Mouse (Mus musculus): ENCODE measurements around the gene Grin3b. TPM values are rescaled to one million over a fixed set of nuclear protein-coding genes. Genes with fewer than 3 reads are reported as not detected.

Gene Grin3b
- polyA plus RNA-seq (2014; fragmentation: Illumina TruSeq; extraction: RNeasy Lipid Tissue Mini Kit (QIAGEN cat#74804); ENCODE audit: low read depth, low replicate concordance): not detected

DNA sequence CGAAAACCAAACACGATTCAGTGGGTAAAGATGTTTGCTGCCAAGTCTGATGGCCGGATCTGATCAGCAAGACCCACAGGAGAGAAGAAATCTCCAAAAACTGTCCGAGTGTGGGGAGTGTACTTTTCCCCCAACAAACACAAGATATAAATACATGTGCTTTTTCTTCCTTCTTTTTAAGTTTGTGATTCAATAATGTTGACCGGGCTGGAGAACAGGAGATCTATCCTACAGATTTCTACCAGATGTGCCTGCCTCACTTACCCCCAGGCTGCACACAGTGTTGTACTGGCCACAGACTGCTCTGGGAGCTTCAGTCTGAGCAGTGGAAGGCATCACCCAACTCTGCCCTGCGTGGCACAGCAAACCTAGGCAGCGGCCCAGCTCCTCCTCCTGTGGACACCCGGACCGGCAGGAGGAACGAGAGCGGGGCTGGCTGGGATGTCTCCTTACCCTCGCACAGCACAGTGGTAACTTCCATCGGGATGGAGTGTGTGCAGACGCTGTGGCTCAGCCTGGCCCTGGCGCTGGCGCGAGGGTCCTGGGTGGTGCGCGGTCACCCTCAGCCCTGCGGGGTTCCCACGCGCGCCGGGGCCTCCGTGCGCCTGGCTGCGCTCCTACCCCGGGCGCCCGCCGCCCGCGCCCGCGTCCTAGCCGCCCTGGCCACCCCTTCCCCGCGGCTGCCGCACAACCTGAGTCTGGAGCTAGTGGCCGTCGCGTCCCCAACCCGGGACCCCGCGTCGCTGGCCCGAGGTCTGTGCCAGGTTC, at the start of gene Grin3b:
Gene Grin3b (plus strand): TSS at position 301 of the 768 bp plus-strand sequence.

DNA sequence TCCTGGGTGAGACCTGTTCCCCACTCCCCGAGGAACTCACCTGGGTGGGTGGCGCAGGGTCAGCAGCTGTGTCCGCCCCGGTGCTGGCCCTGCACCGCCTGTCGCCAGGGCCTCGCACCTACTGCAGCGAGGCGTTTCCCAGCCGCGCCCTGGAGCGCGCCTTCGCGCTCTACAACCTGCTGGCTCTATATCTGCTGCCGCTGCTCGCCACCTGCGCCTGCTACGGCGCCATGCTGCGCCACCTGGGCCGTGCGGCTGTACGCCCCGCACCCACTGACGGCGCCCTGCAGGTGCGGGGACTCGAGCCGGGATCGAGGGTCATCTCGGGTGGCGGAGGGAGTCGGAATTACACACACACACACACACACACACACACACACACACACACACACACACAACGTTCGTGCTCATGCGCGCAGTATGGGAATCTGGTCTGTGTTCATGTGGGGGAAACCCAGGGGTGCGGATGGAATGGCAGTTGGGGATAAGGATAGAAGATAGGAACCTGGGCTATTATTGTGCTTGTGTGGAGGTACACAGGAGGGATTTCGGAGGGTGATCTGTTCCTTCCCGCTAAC, 49.5 kb upstream of the Grin3b start, which contains the start of gene R3hdm4:
Gene R3hdm4 (minus strand): TSS at position 251 of the 578 bp plus-strand sequence.

GRCm38 (mm10) chr10:79926491-79927323, 43.8 kb upstream of the Grin3b start, which contains the start of gene Arid3a:
Gene Arid3a, plus strand, starts transcription at chr10:79927043.

GRCm38 (mm10) chr10:79959847-79960601, 10.5 kb upstream of the Grin3b start, which contains the start of gene Wdr18:
Gene Wdr18, plus strand, starts transcription at chr10:79960152.

GRCm38 (mm10) chr10:79984195-79984816, 13.8 kb downstream of the Grin3b start, which contains the start of gene Tmem259:
Gene Tmem259, minus strand, starts transcription at chr10:79984330.

DNA sequence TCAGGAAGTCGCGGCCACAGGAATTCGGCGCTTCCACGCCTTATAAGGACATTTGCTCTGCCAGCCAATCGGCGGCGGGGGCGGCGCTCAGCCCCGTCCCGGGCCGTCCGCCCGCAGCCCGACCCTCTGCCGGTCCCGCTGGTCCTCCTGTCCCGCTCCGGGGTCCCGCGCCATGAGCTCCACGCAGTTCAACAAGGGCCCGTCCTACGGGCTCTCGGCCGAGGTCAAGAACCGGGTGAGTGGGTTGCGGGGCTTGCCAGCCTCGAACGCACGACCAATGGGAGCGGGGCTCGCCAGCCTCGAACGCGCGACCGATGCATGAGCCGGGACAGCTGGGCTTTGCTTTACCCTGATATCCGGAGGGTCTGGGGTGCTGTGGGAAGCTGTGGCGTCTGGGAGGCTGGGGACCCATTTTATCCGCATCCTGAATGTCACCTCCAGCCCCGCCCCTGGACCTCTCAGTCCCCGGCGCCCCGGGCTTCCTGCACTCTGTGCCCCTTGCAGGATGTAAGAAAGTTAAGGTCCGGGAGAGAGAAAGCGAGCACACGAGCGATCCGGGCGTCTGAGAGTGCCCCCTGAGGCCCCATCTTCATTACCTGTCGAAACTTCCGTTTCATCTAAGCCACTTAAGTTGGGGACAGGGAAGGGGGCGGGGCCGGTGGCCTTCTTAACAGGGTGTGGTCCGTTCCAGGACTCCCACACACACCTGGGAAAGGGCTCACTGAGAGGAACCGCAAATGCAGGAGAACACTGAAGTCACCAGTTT, 18.2 kb downstream of the Grin3b start, which contains the start of gene Cnn2:
Gene Cnn2 (plus strand): TSS at position 79 of the 766 bp plus-strand sequence.

DNA sequence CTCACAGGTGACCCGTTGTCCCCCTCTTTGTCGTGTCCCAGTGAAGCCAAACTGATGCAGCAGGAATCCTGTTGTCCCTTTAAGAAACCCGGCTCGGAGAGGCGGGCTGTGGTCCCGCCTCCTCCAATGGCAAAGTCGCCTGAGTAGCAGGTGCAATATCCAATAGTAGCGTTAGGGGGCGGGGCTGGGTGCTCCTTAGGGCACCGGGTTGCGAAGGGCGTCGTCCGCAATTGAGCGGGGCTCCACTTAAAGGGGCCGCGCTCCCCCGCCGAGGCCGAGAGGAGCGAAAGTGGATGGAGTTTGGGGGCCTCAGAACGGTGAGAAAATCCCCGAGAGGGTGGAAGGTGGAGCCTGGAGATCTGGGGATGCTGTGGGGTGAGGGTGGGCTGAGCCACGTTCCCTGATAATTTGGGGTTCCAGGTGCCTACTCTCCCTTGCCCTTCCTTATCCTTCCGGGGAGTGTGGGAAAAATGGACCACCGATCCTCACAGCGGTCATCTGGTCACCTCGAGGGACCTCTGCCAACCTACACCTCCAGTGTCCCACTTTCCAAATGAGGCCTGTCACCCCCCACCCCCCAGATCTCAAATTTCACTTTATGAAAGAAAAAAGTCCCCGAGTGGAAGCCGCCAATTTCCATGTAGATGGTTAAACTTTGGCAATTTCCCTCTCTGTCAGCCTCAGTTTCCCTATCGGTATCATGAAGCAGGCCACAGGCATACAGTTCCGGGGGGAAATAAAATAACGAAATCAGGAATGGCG, 25.9 kb downstream of the Grin3b start, which contains the start of gene Abca7:
Gene Abca7 (plus strand): TSS at position 223 of the 762 bp plus-strand sequence.

DNA sequence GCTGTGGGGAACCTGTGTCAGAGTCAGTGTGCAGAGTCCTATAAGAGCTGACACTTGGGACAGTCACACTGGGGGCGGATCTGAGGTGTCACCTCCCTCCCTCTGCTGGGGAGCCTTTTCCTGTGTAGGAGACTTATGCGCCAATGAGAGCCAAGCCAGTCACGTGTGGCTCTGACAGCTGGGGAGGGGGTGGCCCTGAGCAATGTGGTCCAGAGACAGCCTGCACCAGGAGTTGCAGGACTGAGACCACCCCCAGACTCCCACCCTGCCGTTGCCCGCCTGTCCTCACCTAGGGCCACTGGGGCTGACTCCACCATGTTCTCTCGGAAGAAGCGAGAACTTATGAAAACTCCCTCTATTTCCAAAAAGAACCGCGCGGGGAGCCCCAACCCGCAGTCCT, 46.0 kb downstream of the Grin3b start, which contains the start of gene Arhgap45:
Gene Arhgap45 (plus strand): TSS at position 143 of the 400 bp plus-strand sequence.

Other genes starting within 250 kb of the Grin3b start
- gene Polrmt, start 224.1 kb upstream of the Grin3b start, polyA plus RNA-seq (2014; fragmentation: Illumina TruSeq; extraction: RNeasy Lipid Tissue Mini Kit (QIAGEN cat#74804); ENCODE audit: low read depth, low replicate concordance): 4.2 TPM
- gene Fgf22, start 215.6 kb upstream of the Grin3b start, polyA plus RNA-seq (2014; fragmentation: Illumina TruSeq; extraction: RNeasy Lipid Tissue Mini Kit (QIAGEN cat#74804); ENCODE audit: low read depth, low replicate concordance): not detected
- gene Rnf126, start 203.8 kb upstream of the Grin3b start, polyA plus RNA-seq (2014; fragmentation: Illumina TruSeq; extraction: RNeasy Lipid Tissue Mini Kit (QIAGEN cat#74804); ENCODE audit: low read depth, low replicate concordance): 0.36 TPM
- 2.6 TPM for gene Fstl3, start 193.4 kb upstream of the Grin3b start, polyA plus RNA-seq (2014; fragmentation: Illumina TruSeq; extraction: RNeasy Lipid Tissue Mini Kit (QIAGEN cat#74804); ENCODE audit: low read depth, low replicate concordance)
- not detected for gene Prss57, start 179.8 kb upstream of the Grin3b start, polyA plus RNA-seq (2014; fragmentation: Illumina TruSeq; extraction: RNeasy Lipid Tissue Mini Kit (QIAGEN cat#74804); ENCODE audit: low read depth, low replicate concordance)
- gene Palm, start 177.1 kb upstream of the Grin3b start, polyA plus RNA-seq (2014; fragmentation: Illumina TruSeq; extraction: RNeasy Lipid Tissue Mini Kit (QIAGEN cat#74804); ENCODE audit: low read depth, low replicate concordance): 1.1 TPM
- 0.49 TPM for gene Misp, start 149.7 kb upstream of the Grin3b start, polyA plus RNA-seq (2014; fragmentation: Illumina TruSeq; extraction: RNeasy Lipid Tissue Mini Kit (QIAGEN cat#74804); ENCODE audit: low read depth, low replicate concordance)
- 40.9 TPM for gene Ptbp1, start 116.3 kb upstream of the Grin3b start, polyA plus RNA-seq (2014; fragmentation: Illumina TruSeq; extraction: RNeasy Lipid Tissue Mini Kit (QIAGEN cat#74804); ENCODE audit: low read depth, low replicate concordance)
- not detected for gene Prtn3, start 96.2 kb upstream of the Grin3b start, polyA plus RNA-seq (2014; fragmentation: Illumina TruSeq; extraction: RNeasy Lipid Tissue Mini Kit (QIAGEN cat#74804); ENCODE audit: low read depth, low replicate concordance)
- gene Plppr3, start 96.1 kb upstream of the Grin3b start, polyA plus RNA-seq (2014; fragmentation: Illumina TruSeq; extraction: RNeasy Lipid Tissue Mini Kit (QIAGEN cat#74804); ENCODE audit: low read depth, low replicate concordance): not detected
- not detected for gene Elane, start 84.5 kb upstream of the Grin3b start, polyA plus RNA-seq (2014; fragmentation: Illumina TruSeq; extraction: RNeasy Lipid Tissue Mini Kit (QIAGEN cat#74804); ENCODE audit: low read depth, low replicate concordance)
- gene Cfd, start 79.9 kb upstream of the Grin3b start, polyA plus RNA-seq (2014; fragmentation: Illumina TruSeq; extraction: RNeasy Lipid Tissue Mini Kit (QIAGEN cat#74804); ENCODE audit: low read depth, low replicate concordance): not detected
- gene Med16, start 61.8 kb upstream of the Grin3b start, polyA plus RNA-seq (2014; fragmentation: Illumina TruSeq; extraction: RNeasy Lipid Tissue Mini Kit (QIAGEN cat#74804); ENCODE audit: low read depth, low replicate concordance): 0.20 TPM
- not detected for gene Gm26602, start 59.9 kb upstream of the Grin3b start, polyA plus RNA-seq (2014; fragmentation: Illumina TruSeq; extraction: RNeasy Lipid Tissue Mini Kit (QIAGEN cat#74804); ENCODE audit: low read depth, low replicate concordance)
- 0.16 TPM for gene Kiss1r, start 53.7 kb upstream of the Grin3b start, polyA plus RNA-seq (2014; fragmentation: Illumina TruSeq; extraction: RNeasy Lipid Tissue Mini Kit (QIAGEN cat#74804); ENCODE audit: low read depth, low replicate concordance)
- 6.4 TPM for gene R3hdm4, start 49.5 kb upstream of the Grin3b start, polyA plus RNA-seq (2014; fragmentation: Illumina TruSeq; extraction: RNeasy Lipid Tissue Mini Kit (QIAGEN cat#74804); ENCODE audit: low read depth, low replicate concordance)
- 3.1 TPM for gene Arid3a, start 43.7 kb upstream of the Grin3b start, polyA plus RNA-seq (2014; fragmentation: Illumina TruSeq; extraction: RNeasy Lipid Tissue Mini Kit (QIAGEN cat#74804); ENCODE audit: low read depth, low replicate concordance)
- 1.7 TPM for gene Wdr18, start 10.6 kb upstream of the Grin3b start, polyA plus RNA-seq (2014; fragmentation: Illumina TruSeq; extraction: RNeasy Lipid Tissue Mini Kit (QIAGEN cat#74804); ENCODE audit: low read depth, low replicate concordance)
- 0.40 TPM for gene Tmem259, start 13.6 kb downstream of the Grin3b start, polyA plus RNA-seq (2014; fragmentation: Illumina TruSeq; extraction: RNeasy Lipid Tissue Mini Kit (QIAGEN cat#74804); ENCODE audit: low read depth, low replicate concordance)
- gene Cnn2, start 17.9 kb downstream of the Grin3b start, polyA plus RNA-seq (2014; fragmentation: Illumina TruSeq; extraction: RNeasy Lipid Tissue Mini Kit (QIAGEN cat#74804); ENCODE audit: low read depth, low replicate concordance): 3.0 TPM
- 0.12 TPM for gene Abca7, start 25.8 kb downstream of the Grin3b start, polyA plus RNA-seq (2014; fragmentation: Illumina TruSeq; extraction: RNeasy Lipid Tissue Mini Kit (QIAGEN cat#74804); ENCODE audit: low read depth, low replicate concordance)
- not detected for gene Arhgap45, start 45.9 kb downstream of the Grin3b start, polyA plus RNA-seq (2014; fragmentation: Illumina TruSeq; extraction: RNeasy Lipid Tissue Mini Kit (QIAGEN cat#74804); ENCODE audit: low read depth, low replicate concordance)
- gene Polr2e, start 69.1 kb downstream of the Grin3b start, polyA plus RNA-seq (2014; fragmentation: Illumina TruSeq; extraction: RNeasy Lipid Tissue Mini Kit (QIAGEN cat#74804); ENCODE audit: low read depth, low replicate concordance): 0.32 TPM
- gene Gpx4, start 76.5 kb downstream of the Grin3b start, polyA plus RNA-seq (2014; fragmentation: Illumina TruSeq; extraction: RNeasy Lipid Tissue Mini Kit (QIAGEN cat#74804); ENCODE audit: low read depth, low replicate concordance): 92.2 TPM
- 0.24 TPM for gene Sbno2, start 134.9 kb downstream of the Grin3b start, polyA plus RNA-seq (2014; fragmentation: Illumina TruSeq; extraction: RNeasy Lipid Tissue Mini Kit (QIAGEN cat#74804); ENCODE audit: low read depth, low replicate concordance)
- 3.9 TPM for gene Stk11, start 145.1 kb downstream of the Grin3b start, polyA plus RNA-seq (2014; fragmentation: Illumina TruSeq; extraction: RNeasy Lipid Tissue Mini Kit (QIAGEN cat#74804); ENCODE audit: low read depth, low replicate concordance)
- 0.85 TPM for gene Atp5d, start 167.9 kb downstream of the Grin3b start, polyA plus RNA-seq (2014; fragmentation: Illumina TruSeq; extraction: RNeasy Lipid Tissue Mini Kit (QIAGEN cat#74804); ENCODE audit: low read depth, low replicate concordance)
- not detected for gene Cbarp, start 170.1 kb downstream of the Grin3b start, polyA plus RNA-seq (2014; fragmentation: Illumina TruSeq; extraction: RNeasy Lipid Tissue Mini Kit (QIAGEN cat#74804); ENCODE audit: low read depth, low replicate concordance)
- gene Midn, start 177.6 kb downstream of the Grin3b start, polyA plus RNA-seq (2014; fragmentation: Illumina TruSeq; extraction: RNeasy Lipid Tissue Mini Kit (QIAGEN cat#74804); ENCODE audit: low read depth, low replicate concordance): 5.1 TPM
- 12.5 TPM for gene Cirbp, start 195.3 kb downstream of the Grin3b start, polyA plus RNA-seq (2014; fragmentation: Illumina TruSeq; extraction: RNeasy Lipid Tissue Mini Kit (QIAGEN cat#74804); ENCODE audit: low read depth, low replicate concordance)
- not detected for gene 1600002K03Rik, start 202.2 kb downstream of the Grin3b start, polyA plus RNA-seq (2014; fragmentation: Illumina TruSeq; extraction: RNeasy Lipid Tissue Mini Kit (QIAGEN cat#74804); ENCODE audit: low read depth, low replicate concordance)
- gene Efna2, start 208.8 kb downstream of the Grin3b start, polyA plus RNA-seq (2014; fragmentation: Illumina TruSeq; extraction: RNeasy Lipid Tissue Mini Kit (QIAGEN cat#74804); ENCODE audit: low read depth, low replicate concordance): 0.40 TPM